ENCODE assay signal across 8 mouse cellular contexts in the genomic region with DNA sequence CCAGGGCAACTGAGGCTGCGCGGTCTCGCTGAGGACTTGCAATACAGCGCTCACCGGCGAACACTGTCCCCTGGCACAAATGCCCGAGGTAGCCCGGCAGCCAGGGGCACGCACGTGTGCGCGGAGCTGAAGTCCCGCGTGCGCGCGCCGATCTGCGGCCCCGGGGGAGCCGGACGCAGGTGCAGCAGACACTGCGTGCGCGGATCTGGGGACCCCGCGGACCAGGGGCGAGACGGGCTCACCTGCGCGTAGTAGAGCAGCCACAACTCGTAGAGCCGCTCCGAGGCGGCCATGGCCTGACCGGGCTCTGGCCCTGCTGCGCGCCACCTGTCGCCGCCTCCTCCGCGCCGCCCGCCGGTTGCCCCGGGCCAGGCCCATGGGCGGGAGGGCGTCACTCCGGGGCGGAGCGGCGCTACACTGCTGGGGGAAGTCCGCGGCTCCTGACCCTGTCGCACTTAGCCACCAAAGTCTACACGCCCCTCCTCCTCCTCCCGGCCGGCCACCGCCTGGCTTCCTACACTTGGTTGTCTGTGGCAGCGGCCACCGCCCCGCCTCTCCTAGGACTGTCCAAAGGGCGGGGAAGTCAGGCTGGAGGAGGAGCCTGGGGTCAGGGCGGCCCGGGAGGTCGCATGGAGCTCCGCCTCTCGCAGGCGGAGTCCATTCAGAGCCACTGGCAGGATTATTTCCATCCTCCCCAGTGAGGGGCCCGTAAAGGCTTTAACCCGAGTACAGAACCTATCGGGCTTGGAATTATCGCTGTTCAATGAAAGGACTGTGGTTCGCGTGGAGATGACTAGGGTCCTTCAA. TPM values are rescaled to one million over a fixed set of nuclear protein-coding genes. Genes with fewer than 3 reads are reported as not detected.
DNase-seq lines count a peak whose midpoint lies in the region; ATAC-seq and TF ChIP-seq lines count a peak whose summit lies in the region.

A gene (minus strand): TSS at position 507 of the 807 bp plus-strand sequence.

- TF ChIP-seq POLR2A in olfactory bulb, adult 2 months (IDR thresholded peaks at IDR 0.05; ENCODE audit: insufficient read depth, low read depth, low read length), result 0 out of 2 replicates have a peak, but pooled peaks have one; percentile 31
- no peak; the same call in 1 of the 2 replicates for TF ChIP-seq POLR2A in thymus, adult 2 months (IDR thresholded peaks at IDR 0.05; ENCODE audit: control insufficient read depth, extremely low read depth, insufficient read depth, low read length, poor library complexity)

- peak within 1 kb of the TSS; percentile 97 for H3K4me2 ChIP-seq in lung, embryonic 15.5 days

- peaks cover 24% of the 10 kb centered on the region for H3K27me3 ChIP-seq in lung, embryonic 15.5 days
- no peaks in the 10 kb centered on the region for H3K27me3 ChIP-seq in thymus, adult 2 months (ENCODE audit: control insufficient read depth, insufficient read depth, low read length)

- peak within 1 kb of the TSS; percentile 94 for H3K27ac ChIP-seq in lung, embryonic 15.5 days
- H3K27ac ChIP-seq in olfactory bulb, adult 2 months (ENCODE audit: insufficient read depth, low read depth, low read length), result no peak within 1 kb of the TSS; the same call in 1 of the 2 replicates
- no peak within 1 kb of the TSS for H3K27ac ChIP-seq in thymus, adult 2 months (ENCODE audit: control insufficient read depth, insufficient read depth, low read length)

- peaks cover 45% of the 10 kb centered on the region for H3K4me1 ChIP-seq in lung, embryonic 15.5 days
- H3K4me1 ChIP-seq in olfactory bulb, adult 2 months (ENCODE audit: control insufficient read depth, insufficient read depth, low read length), result peaks cover 40% of the 10 kb centered on the region
- H3K4me1 ChIP-seq in thymus, adult 2 months (replicated peaks; ENCODE audit: control insufficient read depth, insufficient read depth, low read length), result peaks cover 45% of the 10 kb centered on the region

- peak within 1 kb of the TSS; percentile 66 for H3K9ac ChIP-seq in lung, embryonic 15.5 days

- H3K9me3 ChIP-seq in lung, embryonic 15.5 days, result no peaks in the 10 kb centered on the region

- no peaks in the 10 kb centered on the region for H3K36me3 ChIP-seq in lung, embryonic 15.5 days
- H3K36me3 ChIP-seq in thymus, adult 2 months (ENCODE audit: control insufficient read depth, insufficient read depth, low read length), result no peaks in the 10 kb centered on the region

- H3K4me3 ChIP-seq in lung, embryonic 15.5 days, result peak within 1 kb of the TSS; percentile 70
- H3K4me3 ChIP-seq in olfactory bulb, adult 2 months (ENCODE audit: insufficient read depth, low read depth, low read length), result peak within 1 kb of the TSS; percentile 85
- peak within 1 kb of the TSS; percentile 78 for H3K4me3 ChIP-seq in thymus, adult 2 months (ENCODE audit: control insufficient read depth, insufficient read depth, low read length)

- WGBS in lung, embryonic 15.5 days, result under 1% methylated on average over 70 of the region's 75 CpGs
- 1% methylated on average over 75 of the region's 75 CpGs for WGBS in olfactory bulb, adult 2 months
- WGBS in thymus, adult 2 months, result under 1% methylated on average over 75 of the region's 75 CpGs

- no peak for TF ChIP-seq CTCF in olfactory bulb, adult 2 months (IDR thresholded peaks at IDR 0.05; ENCODE audit: insufficient read depth, low read depth, low read length)
- peak; percentile 34; the same call in 1 of the 2 replicates for TF ChIP-seq CTCF in thymus, adult 2 months (IDR thresholded peaks at IDR 0.05; ENCODE audit: borderline replicate concordance, control insufficient read depth, extremely low read depth, insufficient read depth, low read length, poor library complexity)

- ATAC-seq in frontal cortex, adult (ENCODE audit: low TSS enrichment), result peak; percentile 21; the same call in 1 of the 2 replicates
- ATAC-seq in hematopoietic stem cell, adult 5-6 weeks (replicated peaks in 1 of 2; ENCODE audit: insufficient read depth in 1 of 2, low FRiP score in 2 of 2, low TSS enrichment in 1 of 2, low read depth in 1 of 2, poor library complexity in 2 of 2, severe bottlenecking in 2 of 2), result peak; percentile 80 to 82
- peak; percentile 90 for ATAC-seq in lung, embryonic 15.5 days (ENCODE audit: borderline replicate concordance, extremely low read depth, low FRiP score, low TSS enrichment)

- DNase-seq in MEL-GATA-1-ER (ENCODE audit: extremely low read depth, low read depth), result peak; percentile 80
- DNase-seq in cerebellum, adult 8-10 months, result peak; percentile 85
- DNase-seq in layer of hippocampus, adult 9-10 months (ENCODE audit: low spot score), result peak; percentile 61
- peak; percentile 84 for DNase-seq in thymus, adult 2 months

RNA-seq across cellular contexts. Expression of the gene that starts here (rescaled TPM):
- total RNA-seq in hematopoietic stem cell, adult 5-6 weeks (2017), result 38.0 and 61.7 TPM in 2 replicates
- 3.6 and 4.2 TPM in 2 replicates for polyA plus RNA-seq in lung, embryonic 15.5 days (2015; fragmentation: Nextera tagmentation; extraction: Ambion mirVana)
- polyA plus RNA-seq in olfactory bulb, adult 2 months (2012; ENCODE audit: insufficient read depth, insufficient read length, low replicate concordance, missing spikeins), result not detected in 2 replicates
- 297 and 301 TPM in 2 replicates for polyA plus RNA-seq in thymus, adult 2 months (2012; rRNA removed)

Comparison
In these comparisons a context has a peak if more than half of its experiments do, and no peak if none do; other contexts are left out.
1. ATAC-seq: peak in every context shown above with its lines; median percentile 90 in lung, embryonic 15.5 days; 81 in hematopoietic stem cell, adult 5-6 weeks; 21 in frontal cortex, adult.